Mouse (Mus musculus) urinary bladder, adult 2 months (tissue): ENCODE measurements around the gene Sstr2. TPM values are rescaled to one million over a fixed set of nuclear protein-coding genes. Genes with fewer than 3 reads are reported as not detected.
A peak's percentile ranks its signal among the peaks of the same experiment; 100 is the strongest.

ENCODE experiments used
- DNase-seq: peaks from one replicate; pipeline ENCODE4 v3.0.0; 2022; ENCODE audit warnings: low spot score
- polyA plus RNA-seq: library from polyadenylated mRNA; depleted of rRNA; stranded (reverse); fragments of >200 nt; gene quantifications from 2 replicates; pipeline ENCODE4 v1.2.3, GENCODE M21; 2012

Sstr2 gene
- polyA plus RNA-seq, 1 experiment: 0.15 TPM

DNA sequence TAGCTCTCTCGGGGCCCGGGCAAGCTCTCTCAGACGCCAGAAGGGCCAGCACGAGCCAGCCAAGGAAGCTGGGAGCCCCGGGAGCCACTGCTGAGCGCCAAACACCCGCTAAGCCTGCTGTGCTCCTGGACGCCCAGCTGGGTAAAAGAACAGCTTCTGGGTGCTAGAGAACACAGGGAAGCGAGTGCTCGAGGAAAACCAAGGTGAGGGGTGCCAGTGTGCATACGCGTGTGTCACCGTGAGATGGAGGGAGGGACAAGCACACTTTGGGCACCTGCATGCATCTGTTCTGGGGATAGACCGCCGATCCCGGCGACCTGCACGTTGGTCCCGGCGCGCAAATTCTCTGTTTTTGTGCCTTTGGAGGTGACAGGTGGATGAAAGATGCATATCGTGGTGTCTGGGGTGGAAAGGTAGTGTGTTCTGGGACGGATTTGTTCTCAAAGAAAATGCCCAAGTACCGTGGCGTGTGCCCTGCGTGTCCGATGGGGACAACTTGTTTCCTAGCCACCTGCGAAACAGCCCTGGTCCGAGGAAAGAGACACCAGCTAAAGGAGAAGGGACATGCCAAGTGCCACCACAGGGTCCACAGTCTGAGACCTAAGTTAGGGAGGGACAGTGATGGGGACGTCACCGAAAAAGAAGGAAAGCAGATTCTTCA, 408 bp downstream of the Sstr2 start:
- peak; percentile 34 for DNase-seq

DNA sequence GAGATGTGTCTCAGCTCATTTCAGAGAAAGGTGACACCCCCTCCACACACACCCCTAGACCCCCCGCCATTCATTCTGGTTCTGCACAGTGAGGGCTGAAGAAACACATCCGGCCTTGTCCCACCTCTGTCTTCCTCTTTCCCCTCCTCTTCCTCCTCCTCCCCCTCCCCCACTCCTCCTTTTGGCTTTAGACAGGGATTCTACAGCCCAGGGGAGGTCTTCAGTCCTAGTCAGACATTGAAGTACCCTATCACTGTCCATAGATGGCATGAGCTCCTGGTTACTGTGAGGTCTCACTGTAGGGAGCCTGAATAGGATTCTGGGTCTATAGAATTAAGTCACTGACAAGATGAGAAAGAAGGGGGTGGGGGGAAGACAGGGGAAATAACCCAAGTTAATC, 1.9 kb downstream of the Sstr2 start:
- DNase-seq: no peak

GRCm38 (mm10) chr11:113622028-113622427, 2.9 kb downstream of the Sstr2 start:
- DNase-seq: no peak

DNA sequence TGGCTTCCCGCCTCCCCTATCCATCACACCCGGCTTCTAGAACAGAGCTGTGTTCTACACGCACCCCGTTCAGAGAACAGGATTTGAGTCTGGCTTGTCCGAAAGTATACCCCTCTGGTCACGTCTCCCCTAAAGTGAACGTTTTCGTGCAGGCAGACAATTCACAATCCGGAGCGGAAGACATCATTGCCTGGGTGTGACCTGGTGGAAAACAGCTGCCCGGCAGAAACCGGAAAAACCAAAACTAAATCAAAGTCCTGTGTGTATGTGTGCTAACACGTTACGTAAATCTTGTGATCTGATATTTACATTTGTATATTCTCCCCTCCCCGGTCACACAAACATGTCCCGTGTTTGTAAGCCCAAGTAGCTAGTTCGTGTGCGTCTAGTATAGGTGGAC, 6.3 kb downstream of the Sstr2 start:
- no peak for DNase-seq

- DNase-seq: no peak
Observed at GRCm38 (mm10) chr11:113627785-113628184, 8.6 kb downstream of the Sstr2 start.

DNA sequence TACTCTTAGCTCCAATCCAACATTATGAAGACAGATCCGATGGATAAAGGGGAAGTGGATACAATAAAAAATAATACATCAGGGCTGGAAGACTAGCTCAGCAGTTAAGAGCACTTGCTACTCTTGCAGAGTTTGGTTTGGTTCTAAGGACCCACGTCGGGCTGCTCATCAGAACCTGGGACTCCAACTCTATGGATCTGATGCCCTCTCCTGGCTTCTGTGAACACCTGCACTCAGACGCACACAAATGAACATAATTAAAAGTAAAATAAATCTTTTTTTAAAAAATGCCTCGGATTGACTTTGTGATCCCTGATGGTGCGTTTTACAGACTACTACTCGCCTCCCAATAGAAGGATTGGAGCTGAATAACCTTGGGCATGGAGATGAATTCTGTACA, 11.5 kb downstream of the Sstr2 start:
- no peak for DNase-seq

DNA sequence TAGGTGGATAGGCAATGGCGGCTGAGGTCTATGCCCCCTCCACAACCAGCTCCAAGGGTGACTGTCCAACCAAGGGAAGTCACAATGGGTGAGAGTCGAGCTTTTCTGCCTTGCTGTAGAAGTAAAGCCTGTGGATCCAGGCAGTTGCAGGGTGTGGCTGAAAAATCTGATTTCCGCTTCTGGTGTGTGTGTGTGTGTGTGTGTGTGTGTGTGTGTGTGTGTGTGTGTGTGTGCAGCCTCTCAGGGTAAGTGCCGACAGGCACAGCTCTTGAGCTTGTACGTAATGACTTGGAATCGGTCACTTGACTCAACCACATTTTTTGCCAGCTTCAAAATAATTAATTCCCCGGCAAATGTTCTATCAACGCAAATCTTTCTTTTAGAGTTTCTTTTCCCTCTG, 12.2 kb downstream of the Sstr2 start:
- no peak for DNase-seq

DNA sequence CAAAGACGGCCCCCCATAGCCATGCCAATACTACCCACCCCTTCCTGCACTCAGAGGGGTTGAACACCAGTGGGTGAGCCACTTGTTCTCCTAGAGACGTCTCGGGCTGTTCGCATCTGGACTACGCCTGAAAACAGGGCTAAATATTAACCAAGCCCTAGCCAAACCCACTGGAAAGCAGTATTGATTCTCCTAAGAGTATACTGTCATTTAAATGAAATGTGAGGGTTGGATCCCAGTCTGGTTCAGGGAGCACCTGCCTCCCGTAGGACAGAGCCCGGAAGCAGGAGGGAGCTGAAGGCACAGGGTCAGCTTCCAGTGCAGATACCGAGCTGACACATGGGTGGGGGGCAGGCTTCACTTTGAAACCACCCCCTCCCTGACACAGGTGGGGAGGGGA, 12.7 kb downstream of the Sstr2 start:
- no peak for DNase-seq

GRCm38 (mm10) chr11:113632303-113632702, 13.2 kb downstream of the Sstr2 start:
- DNase-seq: no peak

DNA sequence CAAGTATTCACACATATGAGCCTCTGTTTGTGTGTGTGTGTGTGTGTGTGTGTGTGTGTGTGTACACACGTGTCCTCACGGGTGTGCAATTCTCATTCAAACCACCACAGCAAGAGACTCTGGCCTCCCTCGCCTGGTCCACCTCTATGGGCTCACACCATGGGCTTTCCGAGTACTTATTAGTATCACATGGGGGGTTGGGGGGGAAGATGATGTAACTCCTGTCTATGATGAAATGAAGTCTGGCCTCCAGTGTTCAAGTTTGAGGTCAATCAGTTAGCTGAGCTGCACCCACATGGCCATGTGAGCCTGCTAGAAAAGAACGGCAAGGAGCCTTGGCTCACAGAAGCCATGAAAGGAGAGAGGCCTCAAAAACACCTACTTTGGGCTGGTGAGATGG, 14.3 kb downstream of the Sstr2 start:
- no peak for DNase-seq

DNA sequence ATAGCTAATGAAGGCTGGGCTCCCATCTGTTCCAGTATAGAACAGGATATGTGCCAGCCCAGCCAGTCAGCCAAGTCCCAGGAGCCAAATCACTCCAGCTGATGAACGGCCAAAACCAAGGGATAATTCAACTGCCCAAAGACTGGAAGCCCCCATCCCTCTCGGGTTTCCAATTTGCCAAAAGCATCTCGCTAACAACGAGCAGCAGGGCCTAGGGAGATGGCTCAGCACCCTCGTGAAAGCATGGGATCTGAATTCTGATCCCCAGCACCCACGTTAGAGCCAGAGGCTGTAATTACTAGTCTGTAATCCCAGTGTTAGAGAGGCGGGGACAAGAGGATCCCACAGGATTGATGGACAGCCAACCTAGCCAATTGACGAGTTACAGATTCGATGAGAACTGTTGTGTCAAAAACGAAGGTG, 15.6 kb downstream of the Sstr2 start:
- DNase-seq: no peak

GRCm38 (mm10) chr11:113638680-113639079, 19.5 kb downstream of the Sstr2 start:
- no peak for DNase-seq

DNA sequence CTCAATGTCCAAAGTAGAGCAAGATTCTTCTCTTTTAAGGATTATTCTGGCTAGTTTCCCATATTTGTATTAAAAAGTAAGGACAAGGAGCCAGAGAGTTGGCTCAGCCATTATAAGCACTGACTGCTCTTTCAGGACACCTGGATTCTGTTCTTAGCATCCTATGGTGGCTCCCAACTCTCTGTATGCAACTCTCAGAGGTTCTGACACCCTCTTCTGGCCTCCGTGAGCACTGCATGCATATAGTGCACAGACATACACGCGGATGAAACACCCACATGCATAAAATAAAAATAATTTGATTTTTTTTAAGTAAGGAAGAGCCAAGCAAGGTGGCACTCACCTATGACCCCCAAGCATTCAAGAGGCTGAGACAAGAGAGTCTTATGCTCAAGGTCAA, 26.0 kb downstream of the Sstr2 start:
- no peak for DNase-seq

DNA sequence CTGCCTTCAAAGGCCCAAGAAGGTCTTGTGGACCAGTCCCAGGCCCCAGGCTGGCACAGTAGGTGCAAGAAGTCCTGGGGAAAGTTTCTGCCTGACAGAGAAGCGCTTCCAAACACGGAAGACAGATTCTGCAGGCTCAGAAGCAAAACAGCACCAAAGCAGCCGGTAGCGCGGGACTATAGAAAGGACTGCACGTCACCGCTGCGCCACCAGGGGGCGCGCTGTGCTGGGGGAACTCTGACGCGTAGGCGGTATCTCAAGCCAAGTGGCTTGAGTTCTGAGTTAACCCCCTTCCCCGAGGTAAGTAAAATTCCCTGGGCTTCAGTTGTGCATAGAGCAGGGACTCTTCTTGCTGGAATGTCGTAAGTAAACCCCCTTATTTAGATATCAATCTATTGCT, 29.0 kb downstream of the Sstr2 start:
- peak; percentile 65 for DNase-seq

DNA sequence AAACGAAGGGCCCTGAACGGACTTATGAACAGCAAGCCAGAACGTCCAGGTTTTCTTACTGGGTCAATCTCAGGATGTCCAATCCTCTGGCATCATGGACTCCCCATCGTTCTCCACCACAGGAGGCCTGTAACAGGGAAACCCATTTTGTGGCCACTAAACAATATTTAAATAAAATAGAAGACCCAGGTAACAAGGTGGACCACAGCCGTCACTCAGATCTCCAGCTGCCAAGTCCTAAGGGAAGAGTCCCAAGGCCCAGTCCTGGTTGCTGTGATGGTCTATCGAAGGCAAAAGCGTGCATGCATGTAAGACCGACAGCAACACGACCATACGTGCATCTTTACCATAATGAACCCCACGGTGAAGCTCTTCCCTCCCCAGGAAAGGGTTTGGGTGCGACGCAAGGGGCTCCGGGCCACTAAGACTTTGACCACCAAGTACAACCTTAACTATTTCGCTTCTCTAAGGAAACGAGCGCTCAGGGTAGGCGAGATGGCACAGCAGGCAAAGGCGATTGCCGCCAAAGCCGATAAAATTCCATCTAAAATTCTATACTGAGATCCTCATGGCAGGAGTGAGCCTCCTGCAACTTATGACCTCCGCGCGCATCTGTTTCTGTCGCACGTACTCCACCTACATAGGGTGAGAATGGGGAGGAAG, 29.7 kb downstream of the Sstr2 start, which contains the start of gene Cog1:
TSS of gene Cog1 (plus strand) at position 480 of the 663 bp plus-strand sequence.
- DNase-seq: no peak

DNA sequence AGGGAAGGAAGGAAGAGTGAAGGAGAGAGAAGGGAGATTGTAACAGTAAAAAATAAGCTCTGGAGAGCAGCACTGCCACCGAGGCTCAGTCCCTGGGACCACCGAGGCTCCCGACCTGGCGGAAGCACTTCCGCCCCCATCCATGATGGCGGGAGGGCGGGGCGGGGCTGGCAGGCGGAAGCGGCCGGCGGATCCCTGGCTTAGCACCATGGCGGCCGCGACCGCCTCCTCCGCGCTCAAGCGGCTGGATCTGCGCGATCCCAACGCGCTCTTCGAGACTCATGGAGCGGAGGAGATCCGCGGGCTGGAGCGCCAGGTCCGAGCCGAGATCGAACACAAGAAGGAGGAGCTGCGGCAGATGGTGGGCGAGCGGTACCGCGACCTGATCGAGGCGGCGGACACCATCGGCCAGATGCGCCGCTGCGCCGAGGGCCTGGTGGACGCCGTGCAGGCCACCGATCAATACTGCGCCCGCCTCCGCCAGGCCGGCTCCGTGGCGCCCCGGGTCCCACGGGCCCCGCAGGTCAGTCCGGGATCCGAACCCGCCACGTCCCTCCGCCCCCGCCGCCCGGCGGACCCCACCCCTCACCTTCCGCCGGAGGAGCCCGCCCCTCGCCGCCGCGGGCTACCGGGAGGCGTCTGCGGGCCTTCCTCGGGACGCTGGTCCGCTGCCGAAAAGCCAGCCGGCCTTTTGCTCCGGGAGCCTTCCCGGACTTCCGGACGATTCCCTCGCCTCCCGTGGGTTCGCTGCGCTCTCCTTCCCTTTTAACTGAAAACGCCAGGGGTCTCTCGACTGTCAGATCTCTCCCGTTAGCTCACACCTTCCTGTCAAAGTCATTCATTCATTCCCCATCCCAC, 30.4 kb downstream of the Sstr2 start, which contains the start of gene Slc39a11:
TSS of gene Slc39a11 (minus strand) at position 727 of the 858 bp plus-strand sequence.
- DNase-seq: peak; percentile 57

DNA sequence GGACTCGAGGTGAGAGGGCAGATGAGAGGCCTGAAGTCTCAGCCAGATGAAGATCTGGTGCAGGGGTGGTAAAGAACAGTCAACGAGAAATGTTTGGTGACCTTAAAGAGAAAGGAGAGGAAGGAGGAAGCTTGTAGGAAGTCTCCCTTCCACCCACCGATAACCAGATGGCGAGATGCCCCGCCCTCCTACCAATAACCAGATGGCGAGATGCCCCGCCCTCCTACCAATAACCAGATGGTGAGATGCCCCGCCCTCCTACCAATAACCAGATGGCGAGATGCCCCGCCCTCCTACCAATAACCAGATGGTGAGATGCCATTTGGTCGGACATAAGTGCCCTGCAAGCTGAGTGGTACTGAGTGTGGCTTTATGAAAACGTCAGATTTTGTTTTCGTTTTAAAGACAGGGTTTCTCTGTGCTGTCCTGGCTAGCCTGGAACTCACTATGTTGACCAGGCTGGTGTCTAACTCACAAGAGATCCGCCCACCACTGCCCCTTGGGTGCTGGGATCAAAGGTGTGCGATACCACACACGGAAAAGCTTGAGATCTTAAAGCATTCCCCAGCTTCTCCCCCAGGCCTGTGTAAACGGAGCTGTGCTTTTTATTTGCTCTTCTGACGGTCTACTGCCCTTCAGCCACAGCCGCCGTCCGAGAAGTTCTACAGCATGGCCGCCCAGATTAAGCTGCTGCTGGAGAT, 32.2 kb downstream of the Sstr2 start:
- DNase-seq: no peak

GRCm38 (mm10) chr11:113651907-113652273, 32.7 kb downstream of the Sstr2 start:
- DNase-seq: no peak

DNA sequence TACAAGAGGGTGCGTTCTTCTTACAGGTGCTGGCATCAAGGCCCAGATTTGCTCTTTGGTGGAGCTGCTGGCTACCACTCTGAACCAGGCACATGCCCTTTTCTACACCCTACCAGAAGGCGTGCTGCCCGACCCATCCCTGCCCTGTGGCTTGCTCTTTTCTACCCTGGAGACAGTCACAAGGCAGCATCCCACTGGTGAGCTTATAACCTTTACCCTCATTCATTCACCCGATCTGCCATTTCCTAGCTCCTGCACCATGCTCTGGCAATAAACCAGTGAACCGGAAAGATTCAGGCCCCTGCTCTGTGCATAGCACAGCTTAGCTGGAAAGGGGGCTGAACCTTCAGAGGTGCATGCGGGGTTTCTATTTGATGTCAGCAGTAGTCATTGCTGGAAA, 33.4 kb downstream of the Sstr2 start:
- DNase-seq: no peak

DNA sequence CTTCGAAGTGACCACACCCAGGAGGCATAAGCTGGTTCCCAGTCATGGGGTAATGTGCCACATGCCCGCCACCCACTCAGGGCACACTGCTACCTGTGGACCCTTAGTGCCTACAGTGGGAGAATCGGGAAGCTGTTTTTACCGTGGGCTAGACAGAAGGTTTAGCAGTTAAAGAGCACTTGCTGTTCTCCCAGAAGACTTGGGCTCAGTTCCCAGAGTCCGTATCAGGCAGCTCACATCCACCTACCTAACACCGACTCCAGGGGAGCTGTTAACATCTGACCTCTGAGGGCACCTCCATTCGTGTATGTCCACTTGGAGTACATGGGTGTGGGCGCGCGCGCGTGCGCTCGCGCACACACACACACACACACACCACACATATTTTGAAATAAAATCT, 35.0 kb downstream of the Sstr2 start:
- DNase-seq: no peak

GRCm38 (mm10) chr11:113654561-113655270, 35.6 kb downstream of the Sstr2 start:
- DNase-seq: no peak
